Mouse (Mus musculus) left cerebral cortex, postnatal 25 days (tissue): ENCODE measurements around the gene Dnajc5. TPM values are rescaled to one million over a fixed set of nuclear protein-coding genes. Genes with fewer than 3 reads are reported as not detected.

Source experiments
- DNase-seq, 2 experiments: peaks; one replicate each; pipeline ENCODE4 v3.0.0; 2022; ENCODE audit warnings: low spot score in 2 of 2, mixed read lengths in 1 of 2
- intact Hi-C: fragments of 180-260 bp; cut with DNase I; formaldehyde crosslinking; loops from one replicate; pipeline ENCODE4 v1.15.1; 2025
- total RNA-seq, 2 experiments: library from RNA; stranded (reverse); gene quantifications; 2 replicates each; pipeline ENCODE4 v1.2.3; 2021

Gene Dnajc5
- total RNA-seq, 2 experiments from 2014 or later = 289 to 296 TPM

DNA sequence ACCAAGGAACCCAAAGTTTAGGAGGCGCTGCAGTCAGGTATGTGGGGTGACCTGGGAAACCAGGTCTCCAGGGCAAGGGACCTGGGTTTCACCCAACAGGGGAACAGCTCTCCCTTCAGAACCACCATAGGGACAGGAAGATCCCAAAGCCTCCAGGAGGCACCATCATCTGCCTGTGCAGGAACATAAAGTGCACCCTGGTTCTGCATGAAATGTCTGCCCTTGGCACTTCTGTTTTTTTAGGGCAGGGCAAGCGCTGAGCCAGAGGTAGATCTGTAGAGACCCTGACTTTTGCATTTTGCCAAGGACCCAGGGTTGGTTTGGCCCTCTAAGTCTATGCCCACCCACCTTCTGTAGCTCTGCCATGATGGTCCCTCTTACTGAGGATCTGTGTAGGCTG is 62.1 kb downstream of the Dnajc5 start:
- intact Hi-C loops = loop anchor here (5.0 kb wide), 2 partner anchors 170 to 190 kb away; no protein-coding TSS in a partner anchor
- no peak for DNase-seq

- intact Hi-C loops = loop anchor here (5.0 kb wide), 2 partner anchors 171 to 191 kb away; no protein-coding TSS in a partner anchor
- no peak for DNase-seq
Observed at GRCm38 (mm10) chr2:181582939-181583338, 62.7 kb downstream of the Dnajc5 start.

DNA sequence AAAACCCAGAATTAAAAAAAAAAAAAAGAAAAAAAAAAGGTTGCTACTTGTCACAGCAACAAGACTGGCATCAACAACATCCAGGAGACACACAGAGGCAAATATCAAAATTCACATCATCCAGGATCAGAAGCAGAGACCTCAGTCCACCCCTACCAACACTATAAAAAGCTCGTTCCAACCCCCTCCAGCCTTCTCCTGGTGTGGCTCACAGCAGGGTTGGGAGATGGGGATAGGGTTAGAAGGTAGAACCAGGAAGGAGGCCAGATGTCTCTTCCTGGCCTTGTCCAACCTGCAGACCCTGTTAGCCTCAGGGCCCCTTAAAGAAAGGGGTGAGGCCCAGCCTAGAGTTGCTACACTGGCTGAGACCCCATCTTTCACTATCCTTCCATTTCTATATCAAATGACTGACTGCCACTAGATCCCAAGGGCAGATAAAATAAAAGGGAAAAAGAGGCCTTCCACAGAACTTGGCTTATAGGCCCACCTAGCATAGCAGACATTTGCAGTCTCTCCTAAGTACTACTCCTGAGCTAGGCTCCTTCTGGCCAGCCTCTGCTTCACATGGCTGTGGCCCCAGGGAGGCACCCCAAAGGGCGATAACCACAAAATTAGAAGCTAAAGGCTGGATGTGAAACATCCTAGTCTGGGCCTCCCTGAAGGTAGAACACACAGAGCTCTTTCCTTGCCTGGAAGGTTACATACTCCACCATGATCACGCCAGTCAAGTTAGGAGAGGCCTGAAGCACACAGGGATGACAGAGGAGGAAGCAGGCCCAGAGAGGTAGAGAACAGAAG is 63.4 kb downstream of the Dnajc5 start:
- intact Hi-C loops = loop anchor here (5.0 kb wide), 2 partner anchors 171 to 191 kb away; no protein-coding TSS in a partner anchor
- no peak for DNase-seq

DNA sequence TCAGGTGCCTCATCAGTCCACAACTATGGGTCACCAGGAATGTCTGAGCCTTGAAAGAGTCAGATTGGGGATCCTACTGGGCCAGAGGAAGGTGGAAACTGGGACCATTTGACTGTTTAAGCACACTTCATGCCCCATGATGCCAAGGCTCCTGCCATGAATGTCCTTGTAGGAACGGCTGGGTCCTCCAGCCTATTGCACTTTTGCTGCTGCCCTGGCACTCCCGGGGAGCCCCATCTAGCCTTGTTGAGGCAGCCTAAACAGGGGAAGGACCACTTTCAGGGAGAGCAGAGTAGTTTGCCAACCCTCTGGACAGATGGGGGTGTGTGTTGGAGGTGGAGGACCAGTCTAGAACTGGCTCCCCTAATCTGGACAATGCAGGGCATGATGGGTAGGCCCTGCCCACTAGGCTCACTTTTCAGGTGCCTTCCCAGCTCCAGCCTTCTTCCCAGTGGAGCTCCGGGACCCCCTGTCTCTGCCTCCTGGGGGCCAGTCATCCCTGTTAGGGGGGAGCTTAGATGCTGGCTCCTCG is 64.2 kb downstream of the Dnajc5 start, which contains the start of gene Uckl1:
TSS of gene Uckl1 (minus strand) at position 482 of the 532 bp plus-strand sequence.
- no peak for DNase-seq
- intact Hi-C loops = loop anchor here (5.0 kb wide), 2 partner anchors 172 to 192 kb away; no protein-coding TSS in a partner anchor

GRCm38 (mm10) chr2:181585506-181585905 is 65.2 kb downstream of the Dnajc5 start:
- DNase-seq = no peak
- intact Hi-C loops = no loop called here

DNA sequence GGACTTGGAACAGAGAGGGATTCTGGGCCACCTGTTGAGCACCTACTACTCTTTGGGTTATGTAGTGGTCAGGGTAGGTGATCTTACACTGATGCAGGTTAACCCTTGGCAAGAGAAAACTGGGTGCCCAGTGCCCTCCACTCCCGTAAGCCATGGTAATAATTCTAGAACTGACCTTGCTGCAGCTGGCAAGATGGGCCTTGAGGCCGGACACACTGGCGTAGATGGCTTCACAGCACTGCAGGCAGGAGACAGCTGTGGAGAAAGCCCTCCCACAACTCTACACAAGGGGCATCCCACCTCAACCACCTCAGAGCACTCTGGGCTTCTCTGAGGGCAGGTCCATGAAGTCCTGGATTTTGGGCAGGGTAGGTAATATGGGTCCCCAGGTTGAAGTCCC is 65.8 kb downstream of the Dnajc5 start:
- DNase-seq = no peak
- intact Hi-C loops = no loop called here

- DNase-seq = no peak
- intact Hi-C loops = no loop called here
Observed at GRCm38 (mm10) chr2:181587796-181588195, 67.5 kb downstream of the Dnajc5 start.

DNA sequence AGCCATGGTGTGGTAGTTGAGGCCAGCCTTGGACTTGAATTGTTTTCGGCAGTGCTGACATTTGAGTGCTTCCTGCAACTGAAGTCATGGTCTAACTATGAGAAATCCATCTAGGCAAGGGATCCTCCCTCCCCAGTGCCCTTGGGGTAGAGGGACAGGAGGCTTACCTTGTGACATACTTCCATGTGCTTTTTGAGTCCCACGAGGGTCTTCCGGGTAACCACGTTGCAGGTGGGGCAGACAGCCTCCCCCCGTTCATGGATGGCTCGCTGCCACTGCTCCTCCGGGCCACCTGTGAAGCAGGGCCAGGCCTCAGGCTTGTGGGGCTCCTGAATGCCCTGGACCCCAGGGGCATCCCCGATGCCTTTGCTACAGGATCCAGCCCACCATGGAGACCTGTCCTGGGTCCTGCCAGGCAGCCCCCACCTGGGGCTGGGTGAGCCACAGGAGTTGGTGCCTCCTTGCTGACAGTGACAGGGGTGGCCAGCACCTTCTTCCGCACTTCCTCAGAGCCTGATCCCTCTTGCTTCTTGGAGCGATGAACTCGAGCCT is 68.0 kb downstream of the Dnajc5 start:
- intact Hi-C loops = no loop called here
- no peak for DNase-seq

GRCm38 (mm10) chr2:181589011-181589731 is 68.9 kb downstream of the Dnajc5 start:
- intact Hi-C loops = no loop called here
- no peak for DNase-seq

GRCm38 (mm10) chr2:181589732-181590105 is 69.4 kb downstream of the Dnajc5 start:
- DNase-seq = no peak
- intact Hi-C loops = loop anchor here (5.0 kb wide), 1 partner anchor 52 kb away; no protein-coding TSS in a partner anchor

GRCm38 (mm10) chr2:181590471-181590870 is 70.2 kb downstream of the Dnajc5 start:
- intact Hi-C loops = loop anchor here (5.0 kb wide), 1 partner anchor 53 kb away; no protein-coding TSS in a partner anchor
- no peak for DNase-seq

DNA sequence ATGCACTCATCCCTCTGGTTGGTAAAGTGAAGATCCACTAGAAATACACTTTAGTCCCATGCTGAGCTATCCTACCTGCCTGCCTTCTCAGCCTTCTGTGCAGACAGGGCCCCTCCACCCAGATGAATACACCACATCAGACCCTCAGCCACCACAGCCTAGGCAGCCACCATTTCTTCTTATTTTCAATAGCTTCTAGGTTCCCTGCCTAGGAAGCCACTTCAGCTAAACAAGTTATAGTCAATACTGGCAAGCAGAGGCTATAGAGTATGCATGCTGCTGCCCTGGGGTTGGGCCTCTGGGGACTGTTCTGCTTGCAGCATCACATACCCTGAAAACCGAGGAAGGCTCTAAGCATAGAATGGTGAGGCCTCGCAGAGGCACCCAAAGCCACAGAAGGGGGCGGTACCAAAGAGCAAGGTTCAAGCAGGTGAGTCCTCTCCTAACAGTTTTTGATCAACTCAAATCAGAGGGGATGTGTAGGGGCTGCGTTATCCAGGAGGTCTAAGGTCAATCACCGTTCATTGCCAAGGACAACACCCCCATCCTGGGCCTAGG is 71.3 kb downstream of the Dnajc5 start, which contains the start of gene Prpf6:
TSS of gene Prpf6 (plus strand) at position 341 of the 558 bp plus-strand sequence.
- no peak for DNase-seq
- intact Hi-C loops = loop anchor here (5.0 kb wide), 1 partner anchor 54 kb away; no protein-coding TSS in a partner anchor

GRCm38 (mm10) chr2:181592231-181593041 is 72.2 kb downstream of the Dnajc5 start, which contains the start of gene Zfp512b:
Gene Zfp512b (minus strand): TSS chr2:181592803.
- intact Hi-C loops = loop anchor here (5.0 kb wide), 1 partner anchor 55 kb away; no protein-coding TSS in a partner anchor
- peak; percentile 60 to 75 for DNase-seq

DNA sequence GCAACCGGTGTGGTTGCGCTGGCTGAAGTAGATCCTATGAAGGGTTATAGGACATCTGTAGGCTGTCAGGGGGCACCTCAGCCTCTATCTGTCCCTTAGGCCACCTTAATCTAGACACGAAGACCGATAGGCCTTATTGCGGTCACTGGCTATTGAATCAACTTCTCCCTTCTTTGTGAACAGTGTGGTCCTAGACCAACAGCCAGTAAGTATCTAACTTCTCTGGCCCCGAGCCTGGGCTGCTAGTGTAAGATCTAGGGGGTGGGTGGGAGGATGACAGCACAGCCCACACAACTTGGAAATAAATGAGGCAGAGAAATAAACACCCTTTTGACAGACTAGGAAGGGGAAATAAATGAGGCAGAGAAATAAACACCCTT is 72.7 kb downstream of the Dnajc5 start:
- intact Hi-C loops = loop anchor here (5.0 kb wide), 1 partner anchor 56 kb away; no protein-coding TSS in a partner anchor
- no peak for DNase-seq

DNA sequence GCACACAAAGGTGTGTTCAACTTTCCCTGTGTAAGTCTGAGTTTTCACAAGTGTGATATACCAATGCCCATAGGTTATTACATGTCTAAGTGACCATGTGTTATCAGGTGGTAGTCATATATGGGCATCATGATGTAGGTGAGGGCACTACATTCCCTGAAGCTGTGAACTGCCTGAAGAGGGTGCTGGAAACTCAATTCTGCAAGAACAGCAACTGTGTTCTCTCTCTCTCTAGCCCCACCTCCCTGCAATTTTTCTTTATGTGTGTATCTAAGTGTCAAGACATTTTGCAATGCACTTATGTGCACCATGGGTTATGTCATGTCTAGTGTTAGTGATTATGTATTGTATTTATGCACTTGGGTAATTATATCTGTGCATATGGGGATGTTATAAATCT is 73.7 kb downstream of the Dnajc5 start:
- DNase-seq = no peak
- intact Hi-C loops = loop anchor here (2.0 to 5.0 kb wide), 2 partner anchors 57 to 201 kb away; no protein-coding TSS in a partner anchor

DNA sequence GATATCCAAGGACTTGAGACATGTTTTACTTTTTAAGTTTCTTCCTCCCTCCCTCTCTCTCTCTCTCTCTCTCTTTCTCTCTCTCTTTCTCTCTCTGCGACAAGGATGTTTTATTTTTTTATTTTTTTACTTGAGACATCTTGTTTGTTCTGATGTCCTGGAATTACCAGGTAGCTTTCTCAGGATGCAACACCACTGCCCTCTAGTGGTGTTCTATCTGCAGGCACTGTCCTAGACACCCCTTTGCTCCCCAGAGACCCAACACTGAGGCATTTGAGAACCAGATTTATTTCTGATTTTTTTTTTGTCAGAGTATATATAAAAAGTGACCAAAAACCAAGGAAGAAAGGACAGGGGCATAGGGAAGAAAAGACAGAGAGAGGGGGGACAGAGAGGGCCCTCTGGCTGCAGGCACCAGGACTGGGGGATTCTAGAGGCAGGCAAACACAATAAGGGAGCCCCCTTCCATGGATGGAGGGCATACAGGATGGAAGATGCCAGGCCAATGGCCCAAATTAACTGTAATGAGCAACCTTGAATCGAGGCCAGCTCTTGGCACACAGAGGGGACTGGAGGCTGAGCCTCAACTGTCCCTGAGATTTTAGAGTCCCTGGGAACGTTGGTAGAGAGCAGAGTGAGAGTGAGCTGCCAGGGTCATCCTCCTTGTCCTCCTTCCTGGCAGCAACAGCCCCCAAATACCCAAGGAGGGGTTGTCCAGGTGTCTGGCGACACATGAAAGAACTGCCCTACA is 74.8 kb downstream of the Dnajc5 start:
- intact Hi-C loops = loop anchor here (2.0 to 5.0 kb wide), 2 partner anchors 58 to 202 kb away; no protein-coding TSS in a partner anchor
- DNase-seq = peak in 1 of 2 experiments; percentile 60

DNA sequence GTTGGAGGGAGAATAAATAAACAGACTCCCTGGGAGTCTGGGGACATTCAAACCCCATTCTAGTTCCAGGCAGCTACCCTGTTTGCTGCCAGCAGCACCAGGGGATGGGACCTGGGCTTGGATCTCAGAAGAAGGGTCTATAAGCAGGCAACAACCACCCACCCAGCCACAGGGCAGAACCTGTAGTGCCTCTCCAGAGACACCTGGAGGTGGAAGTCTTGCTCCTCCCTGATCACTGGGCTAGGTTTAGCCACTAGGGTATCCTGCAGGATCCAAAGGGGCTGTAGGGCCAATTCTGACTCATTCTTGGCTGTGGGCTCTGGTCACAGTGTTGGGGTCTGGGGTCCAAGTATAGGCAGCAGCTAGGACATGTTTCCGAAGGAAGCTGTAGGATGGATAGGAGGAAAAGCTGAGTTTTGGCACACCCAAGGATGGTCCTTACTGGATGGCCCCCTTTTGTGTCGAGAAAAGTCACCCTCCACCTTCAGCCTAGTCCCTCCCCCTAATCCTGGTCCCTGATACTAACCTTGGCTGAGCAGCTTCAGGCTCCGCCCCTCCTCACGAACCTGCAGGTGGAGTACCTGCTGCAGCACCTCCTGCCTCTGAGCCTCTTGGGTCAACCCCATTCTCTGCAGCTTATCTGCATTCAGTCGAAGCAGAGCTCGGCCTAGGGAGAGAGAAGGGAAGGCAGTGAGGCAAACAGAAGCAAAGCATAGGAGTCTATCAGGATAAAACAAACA is 76.1 kb downstream of the Dnajc5 start:
- intact Hi-C loops = no loop called here
- DNase-seq = no peak
